Mouse (Mus musculus) embryonic fibroblast, embryonic 13.5 days (primary cell): ENCODE data around the gene Nsd1.

ENCODE experiments used
- CTCF ChIP-seq: IDR thresholded peaks from 2 replicates; pipeline ENCODE4 v1.5.1; 2011; ENCODE audit warnings: mild to moderate bottlenecking, control low read depth, low read length, moderate library complexity, borderline replicate concordance; ENCODE audit not compliant: insufficient read depth
- POLR2A ChIP-seq: IDR thresholded peaks from 2 replicates; pipeline ENCODE4 v1.6.1; 2011; ENCODE audit warnings: low read depth, mild to moderate bottlenecking, control low read depth, low read length, moderate library complexity

- TF ChIP-seq POLR2A (no peak), CTCF (no peak)
Observed at GRCm38 (mm10) chr13:55163553-55163952, 46.0 kb upstream of the Nsd1 start.
